Mouse (Mus musculus) limb, embryonic 12.5 days (tissue): ENCODE measurements around the gene Nedd9. TPM values are rescaled to one million over a fixed set of nuclear protein-coding genes. Genes with fewer than 3 reads are reported as not detected.

ENCODE experiments used
- ATAC-seq: fragments of 200-750 bp; cut with Nextera tagmentation; 2 replicates; pipeline ENCODE4 v1.8.0; 2017; ENCODE audit warnings: low read depth, moderate TSS enrichment; ENCODE audit not compliant: insufficient number of reproducible peaks, insufficient read depth, low FRiP score, low TSS enrichment
- H3K27ac ChIP-seq: fragments of 300-500 bp; sonication (generic); 2 replicates; pipeline ENCODE4 v1.5.1; 2016; ENCODE audit warnings: mild to moderate bottlenecking, moderate library complexity
- H3K27me3 ChIP-seq: fragments of 300-500 bp; sonication (generic); 2 replicates; pipeline ENCODE4 v1.6.1; 2016; ENCODE audit warnings: mild to moderate bottlenecking, moderate library complexity
- H3K36me3 ChIP-seq: fragments of 300-500 bp; sonication (generic); 2 replicates; pipeline ENCODE4 v1.6.1; 2016; ENCODE audit warnings: mild to moderate bottlenecking, moderate library complexity
- H3K4me1 ChIP-seq: fragments of 300-500 bp; sonication (generic); replicated peaks from 2 replicates; pipeline ENCODE4 v1.6.1; 2016
- H3K4me2 ChIP-seq: fragments of 300-500 bp; sonication (generic); 2 replicates; pipeline ENCODE4 v1.6.1; 2016; ENCODE audit warnings: mild to moderate bottlenecking, moderate library complexity
- H3K4me3 ChIP-seq: fragments of 300-500 bp; sonication (generic); replicated peaks from 2 replicates; pipeline ENCODE4 v1.5.1; 2016; ENCODE audit warnings: mild to moderate bottlenecking
- H3K9ac ChIP-seq: fragments of 300-500 bp; sonication (generic); replicated peaks from 2 replicates; pipeline ENCODE4 v1.6.1; 2016; ENCODE audit warnings: mild to moderate bottlenecking, moderate library complexity
- H3K9me3 ChIP-seq: fragments of 300-500 bp; sonication (generic); 2 replicates; pipeline ENCODE4 v1.6.1; 2016; ENCODE audit warnings: mild to moderate bottlenecking, moderate library complexity
- WGBS: fragments of 180-500 bp; shearing (Covaris S2); methylation state at CpG from one replicate; pipeline ENCODE4 v1.1.7; 2016; 5-methylcytosine and 5-hydroxymethylcytosine counted together
- polyA plus RNA-seq: library from polyadenylated mRNA; unstranded; fragments of >200 nt; fragmentation: Nextera tagmentation; extraction: Ambion mirVana; gene quantifications from 2 replicates; pipeline ENCODE4 v1.2.1, GENCODE M21; 2016

Nedd9 gene
- polyA plus RNA-seq, 1 experiment from 2014 or later, result 13.8 TPM

DNA sequence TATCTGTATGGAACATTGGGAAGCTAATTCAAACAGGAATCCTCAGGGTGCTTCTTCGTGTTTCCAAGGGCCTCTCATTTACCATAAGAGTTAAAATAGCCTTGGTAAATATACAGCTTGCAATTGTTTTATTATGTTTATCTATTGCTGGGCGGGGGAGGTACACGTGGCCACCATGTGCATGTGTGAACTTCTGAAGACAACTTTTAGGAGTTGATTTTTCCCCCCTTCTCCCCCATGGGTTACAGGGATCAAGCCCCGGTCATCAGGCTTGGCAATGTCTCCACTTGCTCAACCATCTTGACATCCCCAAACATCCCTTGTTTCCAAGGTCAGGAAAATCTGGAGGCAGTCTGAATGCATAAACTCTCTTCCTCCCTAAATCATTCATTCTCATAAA, 25.1 kb upstream of the Nedd9 start:
- Histone ChIP-seq H3K9ac (no peak overlapping the region), H3K36me3 (no peaks in the 10 kb centered on the region), H3K27ac (no peak overlapping the region), H3K4me1 (peaks cover 21% of the 10 kb centered on the region), H3K27me3 (no peaks in the 10 kb centered on the region), H3K4me2 (no peak overlapping the region), H3K9me3 (no peaks in the 10 kb centered on the region), H3K4me3 (no peak overlapping the region)
- WGBS, result 57% methylated on average over 4 of the region's 4 CpGs
- no peak for ATAC-seq

DNA sequence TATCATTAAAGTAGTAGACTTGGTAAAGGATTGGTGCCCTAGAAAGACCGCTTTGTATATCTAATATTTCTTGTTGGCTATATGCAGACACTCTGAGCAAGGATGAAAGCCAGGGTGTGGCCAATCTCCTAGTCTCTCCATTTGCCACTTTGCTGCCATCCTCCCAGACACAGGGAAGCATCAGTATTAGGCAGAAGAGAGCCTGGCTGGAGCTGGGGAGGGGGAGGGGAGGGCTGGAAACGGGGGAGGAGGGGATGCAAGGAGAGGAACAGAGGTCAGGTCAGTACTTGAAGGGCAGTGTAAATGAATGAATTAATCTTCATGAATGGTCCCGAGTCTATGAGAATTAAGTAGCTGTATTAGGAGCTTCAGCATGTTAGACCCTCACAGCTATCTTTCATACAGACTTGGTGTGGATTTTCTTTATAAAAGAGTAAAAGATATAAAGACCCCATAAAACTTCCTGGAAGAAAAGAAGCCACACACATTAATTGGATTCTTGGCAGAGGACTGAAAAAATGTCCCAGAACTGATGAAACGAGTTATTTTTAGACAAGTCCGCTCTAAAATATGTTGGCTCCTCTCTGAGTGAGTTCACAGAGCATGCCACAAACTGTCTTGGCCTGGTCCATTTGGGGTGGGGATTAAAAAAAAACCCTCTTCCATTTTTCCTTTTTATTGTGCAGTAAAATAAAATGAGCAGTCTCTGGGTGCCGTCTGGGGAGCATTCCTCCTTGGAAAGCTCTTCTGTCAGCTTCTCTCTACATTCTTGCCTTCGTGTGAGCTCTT, 23.7 kb upstream of the Nedd9 start:
- Histone ChIP-seq H3K4me3 (no peak overlapping the region), H3K9ac (no peak overlapping the region), H3K4me2 (no peak overlapping the region), H3K27me3 (no peaks in the 10 kb centered on the region), H3K27ac (no peak overlapping the region), H3K36me3 (no peaks in the 10 kb centered on the region), H3K9me3 (no peaks in the 10 kb centered on the region), H3K4me1 (peaks cover 20% of the 10 kb centered on the region)
- ATAC-seq, result no peak
- 38% methylated on average over 7 of the region's 7 CpGs for WGBS

DNA sequence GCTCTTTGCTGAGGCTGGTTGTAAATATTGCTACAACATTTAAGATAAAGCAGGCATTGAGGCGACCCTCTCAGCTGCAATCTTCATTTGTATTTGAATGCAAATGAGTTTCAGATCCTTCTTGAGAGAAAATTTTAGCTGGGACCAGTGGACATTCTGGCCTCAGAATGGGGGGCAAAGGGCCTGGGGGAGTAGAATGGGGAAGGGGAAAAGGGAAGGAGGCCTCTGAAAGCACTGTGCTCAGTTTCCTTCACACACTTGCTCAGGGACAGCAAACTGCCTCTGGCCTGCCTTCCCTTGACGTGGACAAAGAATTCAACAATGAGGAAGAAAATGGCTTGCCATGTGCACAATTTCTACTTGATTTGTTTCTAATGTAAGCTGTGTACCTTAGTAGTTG, 18.4 kb upstream of the Nedd9 start:
- H3K4me3 ChIP-seq, result no peak overlapping the region
- WGBS, result 83% methylated on average over 2 of the region's 2 CpGs
- no peak for ATAC-seq

DNA sequence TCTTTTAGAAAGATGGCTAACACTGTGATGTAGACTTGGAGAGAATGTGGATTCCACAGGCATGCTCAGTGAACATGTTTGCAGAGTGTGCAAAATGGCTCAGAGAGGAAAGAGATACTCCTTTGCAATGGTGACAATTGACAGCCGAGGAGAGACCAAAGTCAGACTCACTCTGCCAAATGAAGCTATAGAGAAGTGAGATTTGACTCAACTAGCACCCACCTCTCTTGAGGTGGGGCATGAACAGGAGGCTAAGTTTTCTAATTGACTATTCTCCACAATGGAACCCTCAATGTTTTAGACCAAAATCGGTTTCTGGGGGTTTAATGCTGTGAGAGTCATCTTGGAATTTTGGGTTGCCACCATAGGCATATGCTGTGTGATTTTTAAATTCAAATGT, 17.8 kb upstream of the Nedd9 start:
- ATAC-seq, result no peak
- WGBS, result 82% methylated on average over 2 of the region's 2 CpGs
- H3K9ac ChIP-seq, result no peak overlapping the region
- no peaks in the 10 kb centered on the region for H3K4me1 ChIP-seq
- H3K9me3 ChIP-seq, result no peaks in the 10 kb centered on the region
- no peak overlapping the region for H3K27ac ChIP-seq
- H3K27me3 ChIP-seq, result no peaks in the 10 kb centered on the region
- H3K4me2 ChIP-seq, result no peak overlapping the region
- no peaks in the 10 kb centered on the region for H3K36me3 ChIP-seq
- H3K4me3 ChIP-seq, result no peak overlapping the region

More for the DNA sequence above, 18.4 kb upstream of the Nedd9 start:
- H3K36me3 ChIP-seq, result no peaks in the 10 kb centered on the region
- H3K4me1 ChIP-seq, result no peaks in the 10 kb centered on the region; the same call in 1 of the 2 replicates
- no peaks in the 10 kb centered on the region for H3K9me3 ChIP-seq
- H3K9ac ChIP-seq, result no peak overlapping the region
- no peaks in the 10 kb centered on the region for H3K27me3 ChIP-seq
- no peak overlapping the region for H3K27ac ChIP-seq
- no peak overlapping the region for H3K4me2 ChIP-seq

DNA sequence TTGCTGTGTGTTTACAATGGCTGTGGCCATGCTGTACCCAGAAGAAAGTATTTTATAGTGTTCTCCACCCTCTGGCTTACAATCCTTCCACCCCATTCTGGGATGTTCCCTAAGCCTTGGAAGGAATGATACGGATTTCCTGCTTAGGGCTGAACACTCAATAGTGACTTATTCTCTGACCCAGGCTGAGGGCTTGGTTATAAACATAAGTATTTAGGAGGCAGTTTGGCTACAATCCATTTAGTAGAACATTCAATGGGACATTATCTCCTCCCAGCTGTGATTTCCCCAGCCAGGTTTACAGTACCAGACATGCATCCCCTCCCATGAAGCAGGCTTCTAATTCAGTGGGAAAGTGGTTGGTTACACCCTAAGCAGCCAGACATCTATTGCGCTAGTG, 17.3 kb upstream of the Nedd9 start:
- no peak for ATAC-seq
- Histone ChIP-seq H3K9me3 (no peaks in the 10 kb centered on the region), H3K9ac (no peak overlapping the region), H3K27ac (no peak overlapping the region), H3K36me3 (no peaks in the 10 kb centered on the region), H3K27me3 (no peaks in the 10 kb centered on the region), H3K4me2 (no peak overlapping the region), H3K4me1 (no peaks in the 10 kb centered on the region), H3K4me3 (no peak overlapping the region)
- WGBS, result 85% methylated on average over 2 of the region's 2 CpGs

DNA sequence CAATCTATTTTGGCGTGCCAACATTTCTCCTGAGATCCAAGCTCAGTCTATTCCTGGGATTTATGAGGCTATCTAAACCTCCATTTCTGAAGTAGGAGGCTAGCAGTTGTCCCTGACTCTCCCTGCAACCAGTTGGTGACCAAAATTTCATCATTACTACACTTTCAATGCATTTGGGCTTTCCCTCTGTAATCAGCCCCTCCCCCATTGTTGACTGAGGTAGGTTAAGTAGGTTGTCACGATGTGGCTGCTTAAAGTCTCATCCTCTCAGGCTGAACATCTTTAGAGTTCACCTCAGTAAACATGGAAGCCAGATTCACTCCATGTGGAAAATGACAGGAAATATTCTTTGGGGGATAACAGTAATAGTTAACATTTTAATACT, 15.7 kb upstream of the Nedd9 start:
- ATAC-seq, result no peak
- no peaks in the 10 kb centered on the region for H3K27me3 ChIP-seq
- H3K27ac ChIP-seq, result no peak overlapping the region
- WGBS, result 85% methylated on average over 2 of the region's 2 CpGs
- no peak overlapping the region for H3K4me3 ChIP-seq
- no peaks in the 10 kb centered on the region for H3K4me1 ChIP-seq
- H3K9ac ChIP-seq, result no peak overlapping the region
- H3K4me2 ChIP-seq, result no peak overlapping the region
- H3K9me3 ChIP-seq, result no peaks in the 10 kb centered on the region
- no peaks in the 10 kb centered on the region for H3K36me3 ChIP-seq

DNA sequence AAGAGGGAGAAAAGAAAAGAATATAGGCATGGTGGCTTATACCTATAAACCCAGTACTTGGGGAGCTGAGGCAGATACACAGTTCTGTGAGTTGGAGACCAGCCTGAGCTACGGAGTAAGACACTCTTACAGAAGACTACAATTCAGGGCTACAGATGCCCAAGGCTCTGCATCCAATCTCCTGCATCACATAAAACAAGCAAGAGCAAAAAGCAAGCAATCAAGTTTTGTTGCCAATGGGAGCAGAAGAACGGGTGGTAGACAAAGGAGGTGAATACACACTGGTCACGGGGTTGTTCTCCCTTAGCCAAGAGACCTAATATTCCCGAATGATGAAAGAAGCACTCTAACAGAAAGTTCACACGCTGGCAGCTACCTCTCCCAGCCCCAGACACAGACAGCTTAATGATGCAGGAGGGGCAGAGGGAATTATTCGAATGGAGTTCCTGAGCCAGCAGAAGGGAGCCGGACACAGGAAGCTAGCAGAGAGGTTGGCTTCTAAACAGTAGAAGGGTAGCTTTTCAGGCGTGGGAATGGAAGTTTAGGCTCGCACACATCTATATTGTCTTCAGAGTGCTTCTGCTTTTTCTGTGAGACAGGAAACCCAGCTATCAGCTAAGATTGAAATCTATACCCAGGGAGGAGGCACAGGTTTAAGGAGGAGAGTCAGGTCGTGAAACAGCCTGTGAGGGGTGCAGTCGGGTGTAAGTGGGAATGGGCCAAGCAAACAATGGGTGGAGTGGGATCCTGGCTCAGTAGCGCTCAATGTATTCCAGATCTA, 15.2 kb upstream of the Nedd9 start:
- no peak overlapping the region for H3K4me2 ChIP-seq
- 69% methylated on average over 12 of the region's 12 CpGs for WGBS
- H3K36me3 ChIP-seq, result no peaks in the 10 kb centered on the region
- H3K4me3 ChIP-seq, result no peak overlapping the region
- H3K9ac ChIP-seq, result no peak overlapping the region
- no peaks in the 10 kb centered on the region for H3K9me3 ChIP-seq
- ATAC-seq, result no peak
- H3K27me3 ChIP-seq, result no peaks in the 10 kb centered on the region
- no peaks in the 10 kb centered on the region for H3K4me1 ChIP-seq
- no peak overlapping the region for H3K27ac ChIP-seq

DNA sequence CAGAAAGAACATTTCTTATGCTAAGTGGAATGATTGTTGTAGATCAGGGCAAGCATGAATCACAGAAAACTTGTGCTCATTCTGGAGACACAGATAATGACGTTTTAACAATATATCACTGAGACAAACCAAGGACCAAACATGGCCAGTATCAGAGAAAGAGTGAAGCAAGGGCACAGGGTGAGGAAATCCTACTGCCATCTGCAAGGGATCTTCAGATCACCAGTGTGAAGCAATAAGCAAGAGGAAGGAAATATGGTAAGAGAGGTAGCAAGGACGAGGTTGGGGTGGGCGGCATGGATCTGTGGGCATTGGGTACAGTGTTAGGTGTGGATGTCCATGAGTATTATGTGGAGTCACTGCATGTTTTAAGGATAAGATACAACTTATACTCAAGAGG, 13.6 kb upstream of the Nedd9 start:
- no peaks in the 10 kb centered on the region for H3K27me3 ChIP-seq
- no peak overlapping the region for H3K4me3 ChIP-seq
- no peak overlapping the region for H3K27ac ChIP-seq
- H3K4me1 ChIP-seq, result no peaks in the 10 kb centered on the region
- 84% methylated on average over 3 of the region's 3 CpGs for WGBS
- no peak for ATAC-seq
- H3K4me2 ChIP-seq, result no peak overlapping the region
- no peaks in the 10 kb centered on the region for H3K9me3 ChIP-seq
- H3K36me3 ChIP-seq, result no peaks in the 10 kb centered on the region
- no peak overlapping the region for H3K9ac ChIP-seq

DNA sequence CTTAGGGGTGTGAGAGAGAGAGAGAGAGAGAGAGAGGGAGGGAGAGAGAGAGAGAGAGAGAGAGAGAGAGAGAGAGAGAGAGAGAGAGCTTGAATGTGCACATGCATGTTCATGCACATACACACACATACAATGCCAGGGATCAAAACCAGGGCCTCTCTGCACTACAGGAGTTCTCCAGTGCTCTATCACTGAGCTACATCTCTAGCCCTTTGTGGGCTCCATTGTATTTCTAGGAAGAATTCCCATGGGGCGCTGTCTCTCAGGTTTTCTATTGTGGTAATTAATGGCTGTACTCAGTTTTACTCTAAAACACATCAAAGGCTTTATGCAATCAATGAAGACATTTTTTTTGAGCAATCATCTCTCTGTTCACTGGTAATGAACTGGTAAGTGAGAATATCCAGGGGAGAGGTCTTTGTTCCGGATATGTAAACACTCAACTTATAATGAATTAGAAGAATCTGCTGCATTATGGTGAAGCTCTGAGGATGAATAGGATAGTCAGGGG, 11.5 kb upstream of the Nedd9 start:
- Histone ChIP-seq H3K27me3 (no peaks in the 10 kb centered on the region), H3K36me3 (no peaks in the 10 kb centered on the region), H3K27ac (no peak overlapping the region), H3K9me3 (no peaks in the 10 kb centered on the region), H3K9ac (no peak overlapping the region), H3K4me2 (no peak overlapping the region), H3K4me1 (no peaks in the 10 kb centered on the region), H3K4me3 (no peak overlapping the region)
- WGBS, result 81% methylated on average over 2 of the region's 2 CpGs
- no peak for ATAC-seq

DNA sequence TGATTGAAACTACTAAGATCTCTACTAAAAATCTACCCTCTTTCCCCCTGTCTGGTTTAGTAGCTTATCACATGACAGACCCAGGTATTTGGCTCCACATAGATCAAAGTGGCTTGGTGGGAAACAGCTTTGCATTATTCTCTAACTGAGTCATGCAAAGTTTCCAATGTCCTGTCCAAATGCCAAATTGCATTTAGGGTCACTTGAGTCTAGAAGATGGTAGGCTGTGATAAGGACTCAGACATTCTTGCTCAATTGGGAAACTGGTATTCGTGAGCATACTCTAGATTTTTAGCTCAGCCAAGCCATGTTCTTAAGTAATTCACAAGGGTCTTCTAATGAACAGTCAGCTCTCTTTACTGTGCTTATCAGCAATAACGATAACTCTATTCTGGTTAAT, 7.5 kb upstream of the Nedd9 start:
- peaks cover 5% of the 10 kb centered on the region; the same call in 1 of the 2 replicates for H3K4me1 ChIP-seq
- H3K4me3 ChIP-seq, result no peak overlapping the region
- H3K27ac ChIP-seq, result no peak overlapping the region
- H3K27me3 ChIP-seq, result no peaks in the 10 kb centered on the region; the same call in 1 of the 2 replicates
- no peak for ATAC-seq
- no peaks in the 10 kb centered on the region for H3K9me3 ChIP-seq
- WGBS, result 82% methylated on average over 2 of the region's 2 CpGs
- no peak overlapping the region for H3K4me2 ChIP-seq
- no peak overlapping the region for H3K9ac ChIP-seq
- H3K36me3 ChIP-seq, result no peaks in the 10 kb centered on the region

DNA sequence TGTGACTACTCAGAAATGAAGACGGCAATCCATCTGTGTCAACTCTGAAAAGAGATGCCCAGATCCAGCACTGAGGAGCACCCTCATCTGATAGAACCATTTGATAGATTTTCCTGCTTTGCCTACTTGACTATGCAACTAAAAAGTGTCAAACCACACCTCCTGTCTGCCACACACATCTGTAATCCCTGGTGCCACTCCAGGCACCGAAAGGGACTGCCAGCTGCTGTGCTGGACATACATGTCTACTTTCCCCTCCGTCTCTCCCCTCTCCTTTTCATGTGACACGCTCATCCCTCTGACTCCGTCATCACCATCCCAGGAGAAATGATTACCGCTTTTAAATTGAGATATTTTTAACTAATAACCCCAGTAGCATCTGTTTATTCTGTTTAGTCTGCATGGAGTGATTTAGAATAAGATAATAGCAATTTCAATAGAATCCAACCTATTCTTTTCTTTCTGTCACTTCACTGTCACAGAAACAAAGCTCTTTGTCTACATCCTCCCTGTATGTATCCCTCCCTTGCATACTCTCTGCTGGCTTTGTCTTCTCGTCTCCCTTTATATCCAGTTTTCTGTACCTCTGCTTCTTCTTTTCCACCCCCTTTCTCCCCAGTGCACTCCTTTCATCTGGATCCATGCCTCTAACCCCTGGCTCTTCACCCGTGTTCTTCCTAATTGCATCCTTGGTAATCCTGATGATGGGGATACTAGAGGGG, 5.0 kb upstream of the Nedd9 start:
- Histone ChIP-seq H3K4me3 (no peak overlapping the region), H3K27ac (no peak overlapping the region), H3K36me3 (no peaks in the 10 kb centered on the region), H3K9ac (no peak overlapping the region), H3K4me1 (peaks cover 5% of the 10 kb centered on the region; the same call in 1 of the 2 replicates), H3K4me2 (no peak overlapping the region), H3K27me3 (no peaks in the 10 kb centered on the region; the same call in 1 of the 2 replicates), H3K9me3 (no peaks in the 10 kb centered on the region)
- no peak for ATAC-seq
- 83% methylated on average over 8 of the region's 8 CpGs for WGBS
